Comparison of ENCODE assay signal across 11 mouse cellular contexts in the genomic region with DNA sequence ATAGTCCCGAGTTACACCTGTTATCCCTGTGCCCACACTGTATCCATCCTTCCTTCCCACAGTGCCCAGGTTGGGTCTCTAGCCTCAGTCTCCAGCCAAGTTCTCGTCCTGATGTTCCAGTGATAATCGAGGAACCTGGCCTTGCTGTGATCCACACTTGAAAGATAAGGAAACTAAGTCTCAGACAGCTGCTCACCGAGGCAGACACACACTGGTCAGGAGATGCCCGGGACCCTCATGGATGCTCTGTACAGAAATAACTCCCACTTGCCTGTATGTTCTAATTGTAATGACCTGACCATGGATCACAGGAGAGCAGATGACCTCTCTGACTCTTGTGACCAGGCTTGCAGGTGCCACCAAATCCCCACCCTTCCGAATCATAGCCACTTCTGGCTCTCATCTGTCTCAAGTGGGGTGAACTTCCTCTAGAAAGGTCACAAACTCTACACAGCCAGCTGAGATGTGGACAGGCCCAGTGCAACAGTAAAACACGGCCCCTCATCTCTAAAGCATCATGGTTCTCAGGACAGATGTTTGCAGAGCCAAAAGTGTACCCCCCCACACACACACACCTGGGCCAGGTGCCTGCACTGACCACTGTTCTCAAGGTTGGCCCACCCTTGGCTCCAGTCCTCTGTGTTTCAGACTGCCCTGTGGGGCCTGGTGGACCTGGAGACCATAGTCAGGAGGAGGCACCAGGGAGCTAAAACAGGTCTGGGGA.
"Had no signal": no experiment of that assay in that cellular context is flagged by ENCODE, and none has a peak within 500 bp of the region (broad histone marks: within the 10 kb centered on the region; RNA-seq: fewer than 3 reads in every experiment).

No protein-coding gene starts in this region.

- H3K4me3 ChIP-seq: limb, embryonic 15.5 days; liver, embryonic 12.5 days; megakaryocyte, embryonic 14.5 days; midbrain, embryonic 12.5 days; neural tube, embryonic 13.5 days had no signal

- H3K27ac ChIP-seq: liver, embryonic 12.5 days; midbrain, embryonic 12.5 days; neural tube, embryonic 13.5 days had no signal

- H3K4me1 ChIP-seq: liver, embryonic 12.5 days; midbrain, embryonic 12.5 days had no signal

- DNase-seq: retina, postnatal 1 day; spleen, adult 18-20 months; thymus, adult 18-20 months; thymus, postnatal 14 days had no signal

- H3K27me3 ChIP-seq: limb, embryonic 15.5 days; midbrain, embryonic 12.5 days; neural tube, embryonic 13.5 days had no signal

- H3K9me3 ChIP-seq: limb, embryonic 15.5 days; liver, embryonic 12.5 days; megakaryocyte, embryonic 14.5 days; midbrain, embryonic 12.5 days; neural tube, embryonic 13.5 days had no signal

- H3K36me3 ChIP-seq: limb, embryonic 15.5 days; liver, embryonic 12.5 days; midbrain, embryonic 12.5 days; neural tube, embryonic 13.5 days had no signal

- H3K9ac ChIP-seq: limb, embryonic 15.5 days; liver, embryonic 12.5 days; lung, embryonic 14.5 days; midbrain, embryonic 12.5 days; neural tube, embryonic 13.5 days had no signal

- ATAC-seq: intestine, postnatal 0 days; liver, embryonic 12.5 days had no signal
